Mouse (Mus musculus): ENCODE measurements around the gene Pkp4.

DNA sequence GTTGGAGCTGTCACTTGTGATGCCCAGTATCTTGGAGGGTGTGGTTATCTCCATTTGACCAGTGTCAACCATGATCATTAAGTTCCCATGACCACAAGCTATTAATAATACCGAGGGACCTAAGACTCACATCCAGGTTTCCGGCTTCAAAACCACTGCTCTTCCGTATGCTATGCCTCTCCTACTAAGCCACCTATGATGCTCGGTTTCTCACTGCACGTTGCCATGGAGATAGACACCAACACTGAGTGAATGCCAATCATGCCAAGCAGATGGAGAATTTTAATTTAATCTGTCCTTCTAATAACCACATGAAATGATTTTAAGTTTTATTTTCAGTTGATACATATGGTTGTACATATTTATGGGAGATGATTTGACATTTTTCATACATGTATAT is 229.3 kb downstream of the Pkp4 start:
- no peak for TF ChIP-seq CTCF (IDR thresholded peaks at IDR 0.05)
- TF ChIP-seq EP300 (IDR thresholded peaks at IDR 0.05), result no peak
